Mouse (Mus musculus) midbrain, embryonic 14.5 days (tissue): ENCODE results near the gene Gpr132. TPM values are rescaled to one million over a fixed set of nuclear protein-coding genes. Genes with fewer than 3 reads are reported as not detected.

Source experiments
- ATAC-seq: fragments of 200-750 bp; cut with Nextera tagmentation; 2 replicates; pipeline ENCODE4 v1.8.0; 2017; ENCODE audit warnings: moderate number of reproducible peaks, moderate library complexity; ENCODE audit not compliant: low FRiP score, low TSS enrichment
- DNase-seq: peaks from one replicate; pipeline ENCODE4 v3.0.0-alpha.2; 2015
- H3K27ac ChIP-seq: fragments of 300-500 bp; sonication (generic); replicated peaks from 2 replicates; pipeline ENCODE4 v1.5.1; 2014; ENCODE audit warnings: mild to moderate bottlenecking, low read depth, low read length, moderate library complexity
- H3K27me3 ChIP-seq: fragments of 300-500 bp; sonication (generic); 2 replicates; pipeline ENCODE4 v1.6.1; 2014; ENCODE audit warnings: low read length, control low read depth, mixed read lengths; ENCODE audit not compliant: control insufficient read depth, insufficient read depth
- H3K36me3 ChIP-seq: fragments of 300-500 bp; sonication (generic); 2 replicates; pipeline ENCODE4 v1.6.1; 2014; ENCODE audit warnings: low read length, control low read depth; ENCODE audit not compliant: control insufficient read depth, insufficient read depth
- H3K4me1 ChIP-seq: fragments of 300-500 bp; sonication (generic); 2 replicates; pipeline ENCODE4 v1.6.1; 2014; ENCODE audit warnings: mild to moderate bottlenecking, antibody characterized with exemption, low read length, control low read depth; ENCODE audit not compliant: control insufficient read depth, insufficient read depth
- H3K4me2 ChIP-seq: fragments of 300-500 bp; sonication (generic); 2 replicates; pipeline ENCODE4 v1.6.1; 2014; ENCODE audit warnings: mild to moderate bottlenecking, low read length, moderate library complexity
- H3K4me3 ChIP-seq: fragments of 300-500 bp; sonication (generic); replicated peaks from 2 replicates; pipeline ENCODE4 v1.5.1; 2014; ENCODE audit warnings: low read depth, low read length
- H3K9ac ChIP-seq: fragments of 300-500 bp; sonication (generic); replicated peaks from 2 replicates; pipeline ENCODE4 v1.6.1; 2014; ENCODE audit warnings: mild to moderate bottlenecking, low read length, moderate library complexity
- H3K9me3 ChIP-seq: fragments of 300-500 bp; sonication (generic); 2 replicates; pipeline ENCODE4 v1.6.1; 2016; ENCODE audit warnings: low read length, control low read depth, mixed read lengths; ENCODE audit not compliant: control insufficient read depth
- WGBS: fragments of 180-500 bp; shearing (Covaris S2); extraction: QIAGEN DNeasy Blood & Tissue Kit; methylation state at CpG from one replicate; pipeline ENCODE4 v1.1.7; 2014; 5-methylcytosine and 5-hydroxymethylcytosine counted together
- polyA plus RNA-seq: library from polyadenylated mRNA; unstranded; fragments of >200 nt; fragmentation: Nextera tagmentation; extraction: Ambion mirVana; gene quantifications from 2 replicates; pipeline ENCODE4 v1.2.1, GENCODE M21; 2014

Gene Gpr132
- polyA plus RNA-seq, 1 experiment from 2014 or later: 0.08 TPM

DNA sequence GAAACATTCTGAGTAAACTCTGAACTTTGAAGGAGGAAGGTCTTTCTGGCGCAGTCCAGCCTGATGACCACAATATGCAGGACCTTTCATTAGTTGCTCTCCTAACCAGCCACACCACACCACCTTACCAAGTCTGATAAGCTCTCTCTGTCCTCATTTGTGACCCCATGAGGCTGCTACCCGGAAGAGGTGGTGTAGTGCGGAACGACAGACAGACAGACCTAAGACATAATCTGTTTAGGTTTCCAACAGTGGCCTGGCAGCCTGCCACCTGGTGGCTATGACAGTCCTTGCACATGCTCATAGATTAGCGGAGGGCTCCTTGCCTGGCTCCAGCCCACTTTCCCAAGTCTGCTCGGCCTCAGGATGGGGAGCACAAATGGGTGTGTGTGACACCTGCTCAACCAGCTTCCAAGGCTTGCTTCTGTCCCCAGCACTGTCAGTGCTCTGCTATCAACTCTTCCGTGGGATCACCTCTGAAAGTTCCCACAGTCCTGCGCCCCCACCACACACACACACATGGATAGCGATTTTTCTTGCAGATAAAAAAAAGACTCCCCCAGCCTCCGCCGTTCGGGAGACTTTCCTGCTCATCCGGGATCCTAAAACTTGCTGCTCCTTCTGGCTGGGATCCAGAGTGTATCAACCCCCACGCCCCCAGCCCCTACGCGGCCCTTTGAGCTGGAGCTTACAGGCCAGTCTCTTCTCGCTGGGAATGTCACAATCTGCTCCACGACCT is 5.6 kb upstream of the Gpr132 start:
- Histone ChIP-seq H3K36me3 (no peaks in the 10 kb centered on the region), H3K4me2 (peak overlapping the region; percentile 49), H3K9me3 (no peaks in the 10 kb centered on the region), H3K27me3 (peaks cover 50% of the 10 kb centered on the region), H3K9ac (no peak overlapping the region), H3K27ac (no peak overlapping the region), H3K4me3 (peak overlapping the region; percentile 24), H3K4me1 (peaks cover 10% of the 10 kb centered on the region; the same call in 1 of the 2 replicates)
- 22% methylated on average over 18 of the region's 18 CpGs for WGBS
- peak; percentile 86 for DNase-seq
- ATAC-seq: no peak

- Histone ChIP-seq H3K27me3 (peaks cover 44% of the 10 kb centered on the region), H3K9me3 (no peaks in the 10 kb centered on the region), H3K4me3 (no peak overlapping the region), H3K4me2 (no peak overlapping the region), H3K27ac (no peak overlapping the region), H3K36me3 (no peaks in the 10 kb centered on the region), H3K9ac (no peak overlapping the region), H3K4me1 (peaks cover 10% of the 10 kb centered on the region; the same call in 1 of the 2 replicates)
- no peak for DNase-seq
- ATAC-seq: no peak
- 85% methylated on average over 10 of the region's 10 CpGs for WGBS
Observed at GRCm38 (mm10) chr12:112872991-112873390, 5.0 kb upstream of the Gpr132 start.

DNA sequence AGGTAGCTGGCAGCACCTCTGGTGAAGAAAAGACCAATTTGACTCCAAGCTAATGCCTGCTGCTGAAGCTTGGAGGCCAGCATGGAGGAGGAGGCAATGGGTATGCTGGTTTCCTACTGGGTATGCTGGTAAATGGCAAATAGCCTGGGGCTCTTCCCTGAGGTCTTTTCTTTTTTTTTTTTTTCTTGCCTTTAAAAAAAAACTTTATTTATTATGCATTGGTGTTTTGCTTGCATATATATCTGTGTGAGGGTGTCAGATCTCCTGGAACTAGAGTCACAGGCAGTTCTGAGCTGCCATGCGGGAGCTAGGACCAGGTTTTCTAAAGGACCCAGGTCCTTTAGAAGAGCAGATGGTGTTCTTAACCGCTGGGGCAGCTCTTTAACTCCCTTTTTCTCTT is 3.2 kb upstream of the Gpr132 start:
- no peaks in the 10 kb centered on the region for H3K4me1 ChIP-seq
- no peaks in the 10 kb centered on the region for H3K9me3 ChIP-seq
- peaks cover 27% of the 10 kb centered on the region for H3K27me3 ChIP-seq
- no peak overlapping the region for H3K4me2 ChIP-seq
- H3K27ac ChIP-seq: no peak overlapping the region
- no peaks in the 10 kb centered on the region for H3K36me3 ChIP-seq
- H3K9ac ChIP-seq: no peak overlapping the region
- H3K4me3 ChIP-seq: no peak overlapping the region
- DNase-seq (no peak), ATAC-seq (no peak)
- WGBS: 81% methylated on average over 2 of the region's 2 CpGs

DNA sequence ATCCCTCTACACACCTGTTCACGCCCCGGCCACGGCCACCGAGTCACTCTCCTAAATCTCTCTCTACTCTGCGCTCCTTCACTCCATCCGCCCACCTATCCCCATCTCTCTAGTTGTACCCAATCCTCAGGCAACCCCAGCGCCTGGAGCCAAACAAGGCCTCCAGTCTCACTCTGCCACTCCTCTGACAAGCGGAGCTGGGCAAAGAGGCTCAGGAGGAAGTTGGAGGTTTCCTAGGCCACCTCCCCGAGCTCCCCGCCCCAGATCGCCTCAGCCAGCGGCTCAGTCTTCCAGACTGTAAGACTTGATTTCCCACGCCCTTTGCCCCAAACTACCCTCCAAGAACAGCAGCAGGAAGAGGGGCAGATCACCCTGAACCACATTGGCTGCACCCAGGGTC is 2.7 kb upstream of the Gpr132 start:
- peaks cover 22% of the 10 kb centered on the region for H3K27me3 ChIP-seq
- H3K4me2 ChIP-seq: no peak overlapping the region
- H3K4me1 ChIP-seq: no peaks in the 10 kb centered on the region
- H3K9ac ChIP-seq: no peak overlapping the region
- no peak overlapping the region for H3K4me3 ChIP-seq
- DNase-seq: no peak
- no peaks in the 10 kb centered on the region for H3K9me3 ChIP-seq
- ATAC-seq: no peak
- H3K36me3 ChIP-seq: no peaks in the 10 kb centered on the region
- WGBS: 54% methylated on average over 13 of the region's 13 CpGs
- no peak overlapping the region for H3K27ac ChIP-seq

GRCm38 (mm10) chr12:112869783-112870204 is 1.8 kb upstream of the Gpr132 start:
- Histone ChIP-seq H3K4me2 (no peak overlapping the region), H3K4me1 (no peaks in the 10 kb centered on the region), H3K4me3 (no peak overlapping the region), H3K27me3 (peaks cover 12% of the 10 kb centered on the region), H3K9ac (no peak overlapping the region), H3K36me3 (no peaks in the 10 kb centered on the region), H3K27ac (no peak overlapping the region), H3K9me3 (no peaks in the 10 kb centered on the region)
- WGBS: 30% methylated on average over 16 of the region's 16 CpGs
- no peak for ATAC-seq
- DNase-seq: peak; percentile 33

- Histone ChIP-seq H3K36me3 (no peaks in the 10 kb centered on the region), H3K4me1 (no peaks in the 10 kb centered on the region), H3K9me3 (no peaks in the 10 kb centered on the region), H3K4me3 (no peak overlapping the region), H3K4me2 (no peak overlapping the region), H3K9ac (no peak overlapping the region), H3K27ac (no peak overlapping the region), H3K27me3 (no peaks in the 10 kb centered on the region)
- ATAC-seq (no peak), DNase-seq (no peak)
- WGBS: 88% methylated on average over 7 of the region's 7 CpGs
Observed at GRCm38 (mm10) chr12:112867106-112867674, 838 bp downstream of the Gpr132 start.

DNA sequence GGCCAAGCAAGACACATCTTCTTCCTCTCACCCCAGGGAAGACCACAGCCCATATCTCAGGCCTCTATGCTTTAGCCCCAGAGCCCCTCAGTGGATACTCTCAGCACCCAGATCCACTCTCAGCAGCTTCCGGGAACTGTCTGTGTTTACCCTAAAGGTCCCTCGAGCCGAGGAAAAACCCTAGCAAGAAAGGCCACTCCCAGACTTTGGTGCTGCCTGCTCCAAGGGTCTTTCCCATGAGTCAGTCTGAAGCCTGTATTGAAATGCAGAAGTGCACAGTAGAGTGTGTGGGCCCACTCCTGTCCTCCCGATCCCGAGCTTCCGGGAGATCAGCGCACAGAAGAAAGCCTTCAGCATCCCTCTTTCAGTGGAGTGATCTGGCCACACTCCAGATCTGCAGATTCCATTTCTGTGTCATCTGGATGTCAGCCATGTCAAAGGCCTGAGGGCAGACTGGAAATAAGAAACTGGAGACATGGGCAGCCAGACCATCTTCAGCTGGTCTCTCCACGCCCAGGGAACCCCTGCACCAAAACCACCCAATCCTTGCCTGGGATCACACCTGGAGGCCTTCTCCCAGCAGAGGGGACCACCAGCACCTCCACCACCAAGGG is 1.5 kb downstream of the Gpr132 start:
- no peak overlapping the region for H3K9ac ChIP-seq

GRCm38 (mm10) chr12:112864804-112865203 is 3.2 kb downstream of the Gpr132 start:
- H3K9ac ChIP-seq: no peak overlapping the region
- H3K36me3 ChIP-seq: no peaks in the 10 kb centered on the region
- no peak for ATAC-seq
- H3K4me1 ChIP-seq: no peaks in the 10 kb centered on the region
- no peak overlapping the region for H3K4me2 ChIP-seq
- no peak for DNase-seq
- H3K27ac ChIP-seq: no peak overlapping the region
- H3K27me3 ChIP-seq: no peaks in the 10 kb centered on the region
- 88% methylated on average over 7 of the region's 7 CpGs for WGBS
- H3K4me3 ChIP-seq: no peak overlapping the region
- H3K9me3 ChIP-seq: no peaks in the 10 kb centered on the region

More for the DNA sequence above, 1.5 kb downstream of the Gpr132 start:
- H3K4me1 ChIP-seq: no peaks in the 10 kb centered on the region
- ATAC-seq (no peak), DNase-seq (no peak)
- H3K27ac ChIP-seq: no peak overlapping the region
- no peaks in the 10 kb centered on the region for H3K36me3 ChIP-seq
- no peaks in the 10 kb centered on the region for H3K9me3 ChIP-seq
- H3K4me2 ChIP-seq: no peak overlapping the region
- H3K27me3 ChIP-seq: no peaks in the 10 kb centered on the region
- 82% methylated on average over 8 of the region's 8 CpGs for WGBS
- H3K4me3 ChIP-seq: no peak overlapping the region
